Mouse (Mus musculus) fat pad, adult 2 months (tissue): ENCODE measurements around the gene Magt1.
"Not testable (repeated sequence)": the region's sequence is repeated elsewhere in the genome, so short reads cannot be mapped to it uniquely, and the experiment has no call there.

Source experiments
- DNase-seq: peaks from one replicate; pipeline ENCODE4 v3.0.0-alpha.2; 2011; ENCODE audit warnings: low read depth, low spot score; ENCODE audit errors: extremely low read depth

Magt1 gene

DNA sequence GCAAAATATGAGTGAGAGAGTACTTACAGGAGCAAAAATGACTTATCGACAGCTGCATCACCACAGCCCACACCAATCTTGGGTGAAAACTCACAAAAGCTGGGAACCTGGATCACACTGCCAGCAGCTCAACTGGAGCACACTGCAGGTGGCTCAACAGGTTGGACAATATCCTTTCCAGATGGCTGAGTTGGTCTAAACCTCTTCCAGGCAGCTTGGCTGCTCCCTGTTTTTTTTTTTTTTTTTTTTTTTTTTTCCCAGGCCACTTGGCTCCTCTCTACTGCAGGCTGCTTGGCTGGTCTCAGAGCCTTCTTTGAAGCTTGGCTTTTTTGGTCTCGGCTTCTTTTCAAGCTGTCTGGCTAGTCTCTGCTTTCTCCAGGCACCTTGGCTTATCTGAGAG lies 57.7 kb downstream of the Magt1 start:
- DNase-seq: no peak

DNA sequence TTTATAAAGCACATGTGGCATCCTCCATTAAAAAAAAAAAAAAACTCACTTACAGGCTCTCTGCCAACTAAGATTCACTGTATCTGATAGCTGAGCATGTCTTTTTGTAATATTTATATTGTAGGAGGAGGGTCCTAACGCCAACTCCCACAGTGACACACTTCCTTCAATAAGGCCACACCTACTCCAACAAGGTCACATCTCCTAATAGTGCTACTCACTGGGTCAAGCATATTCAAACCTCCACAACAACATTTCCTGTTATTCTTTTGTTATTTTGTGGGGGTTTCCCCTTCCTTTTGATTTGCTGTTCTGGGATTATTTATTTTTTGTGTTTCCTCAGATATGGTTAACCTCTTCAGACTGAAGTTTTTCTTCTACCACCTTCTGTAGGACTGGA lies 65.3 kb downstream of the Magt1 start:
- DNase-seq: no peak

DNA sequence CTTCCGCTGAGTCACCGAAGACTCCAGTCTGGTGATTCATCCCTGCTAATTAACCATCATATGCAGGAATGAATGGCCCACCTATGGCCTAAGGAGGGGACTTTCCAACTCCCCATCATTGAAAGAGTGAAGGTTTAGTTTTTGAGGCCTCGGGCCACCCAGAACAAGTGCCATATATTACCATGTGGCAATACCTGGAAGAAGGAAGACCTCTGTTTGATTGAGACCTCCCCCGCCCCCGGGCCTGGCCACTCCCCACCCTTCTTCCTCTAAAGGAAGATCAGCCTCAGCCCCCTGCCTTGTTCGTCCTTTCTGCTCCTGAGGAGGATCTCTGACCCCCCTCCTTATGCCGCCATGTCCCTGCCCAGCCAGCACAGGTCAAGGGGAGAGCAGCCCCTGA lies 72.5 kb downstream of the Magt1 start:
- no peak for DNase-seq

DNA sequence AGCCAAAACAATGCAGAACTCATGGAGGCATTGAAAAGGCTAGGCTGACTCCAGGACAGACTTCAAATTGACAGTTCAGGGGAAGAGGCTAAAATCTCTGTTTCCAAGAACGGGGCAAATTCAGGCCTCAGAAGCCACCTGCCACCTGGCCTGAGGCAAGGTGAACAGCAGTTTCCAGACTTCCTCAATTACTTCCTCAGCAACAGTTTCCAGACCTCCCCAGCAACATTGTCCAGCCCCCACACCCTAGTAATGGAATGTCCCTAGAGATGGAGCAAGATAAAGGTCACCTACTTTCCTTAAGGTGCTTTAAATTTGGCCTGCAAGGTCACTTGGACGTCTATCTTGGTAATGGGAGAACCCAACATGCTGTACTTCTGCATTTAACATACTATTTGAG lies 74.0 kb downstream of the Magt1 start:
- DNase-seq: no peak

DNA sequence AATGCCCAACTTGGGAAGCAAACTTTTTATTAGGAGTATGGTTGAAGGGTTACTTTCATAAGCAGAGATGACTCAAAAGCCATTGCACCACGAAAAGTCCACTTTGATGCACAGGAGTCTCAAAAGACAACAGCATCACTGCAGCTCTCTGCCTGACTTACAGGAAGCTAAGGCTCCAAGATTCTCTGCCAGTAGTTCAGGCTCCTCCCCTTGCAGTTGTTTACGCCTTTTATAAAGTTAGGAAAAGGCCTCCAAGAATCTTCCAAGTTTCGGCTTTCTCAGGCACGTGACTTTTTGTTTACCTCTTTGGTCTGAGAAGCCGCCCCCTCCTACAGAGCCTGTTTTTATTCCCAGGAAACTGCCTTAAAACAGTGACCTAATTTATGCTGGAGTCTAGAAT lies 77.4 kb downstream of the Magt1 start:
- no peak for DNase-seq

DNA sequence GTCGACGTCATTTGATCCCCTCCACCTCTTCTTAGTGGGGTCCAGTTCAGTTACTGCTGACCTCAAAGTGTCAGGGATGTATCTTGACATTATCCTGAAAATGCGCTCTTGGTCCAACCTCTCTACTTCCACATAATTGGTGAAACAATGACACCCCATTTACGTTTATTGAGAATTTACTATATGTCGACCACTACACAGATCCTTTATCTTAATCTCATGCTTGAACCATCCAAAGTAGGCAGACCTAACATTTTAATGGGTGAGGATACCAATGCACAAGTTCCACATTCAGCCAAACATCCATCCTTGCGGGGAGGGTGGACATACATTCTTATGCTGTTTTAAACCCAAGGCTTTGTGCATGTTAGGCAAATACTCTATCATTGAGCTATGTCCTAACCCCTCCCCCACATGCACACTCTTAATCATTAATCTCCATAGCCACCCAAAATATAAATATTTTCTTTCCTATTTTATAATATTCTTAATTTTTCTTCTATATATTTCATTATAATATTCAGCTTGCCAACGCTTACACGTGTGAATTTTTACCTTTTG lies 82.1 kb downstream of the Magt1 start:
- DNase-seq: no peak

DNA sequence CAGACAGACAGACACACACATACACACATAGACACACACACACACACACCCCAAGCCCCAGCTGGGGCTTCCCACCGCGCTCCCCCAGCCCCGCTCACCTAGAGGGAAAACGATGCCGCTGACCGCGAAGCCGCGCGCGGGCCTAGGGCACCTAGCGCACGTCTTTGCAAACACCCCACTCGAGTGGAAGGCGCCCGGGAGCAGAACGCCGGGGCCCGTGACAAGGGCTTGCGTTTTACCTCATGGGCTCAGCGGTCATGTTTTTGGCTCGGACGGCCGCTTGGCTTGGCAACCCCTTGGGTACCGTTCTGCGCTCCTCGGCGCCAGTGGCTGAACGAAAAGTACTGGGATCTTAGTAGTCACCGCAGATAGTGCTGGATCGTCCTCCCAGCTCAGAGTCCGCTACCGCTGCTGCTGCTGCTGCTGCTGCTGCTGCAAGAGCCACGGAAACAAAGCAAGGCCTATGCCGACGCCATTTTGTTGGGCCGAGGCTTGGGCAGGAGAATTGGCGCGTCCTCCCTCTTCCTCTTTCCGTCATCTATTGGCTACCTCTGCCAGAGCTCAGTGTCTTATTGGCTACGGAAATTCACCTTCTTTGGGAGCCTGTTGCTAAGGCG lies 82.7 kb downstream of the Magt1 start, which contains the start of gene Atrx:
Atrx (minus strand) TSS at position 543 of the 617 bp plus-strand sequence.
- DNase-seq: peak; percentile 23

DNA sequence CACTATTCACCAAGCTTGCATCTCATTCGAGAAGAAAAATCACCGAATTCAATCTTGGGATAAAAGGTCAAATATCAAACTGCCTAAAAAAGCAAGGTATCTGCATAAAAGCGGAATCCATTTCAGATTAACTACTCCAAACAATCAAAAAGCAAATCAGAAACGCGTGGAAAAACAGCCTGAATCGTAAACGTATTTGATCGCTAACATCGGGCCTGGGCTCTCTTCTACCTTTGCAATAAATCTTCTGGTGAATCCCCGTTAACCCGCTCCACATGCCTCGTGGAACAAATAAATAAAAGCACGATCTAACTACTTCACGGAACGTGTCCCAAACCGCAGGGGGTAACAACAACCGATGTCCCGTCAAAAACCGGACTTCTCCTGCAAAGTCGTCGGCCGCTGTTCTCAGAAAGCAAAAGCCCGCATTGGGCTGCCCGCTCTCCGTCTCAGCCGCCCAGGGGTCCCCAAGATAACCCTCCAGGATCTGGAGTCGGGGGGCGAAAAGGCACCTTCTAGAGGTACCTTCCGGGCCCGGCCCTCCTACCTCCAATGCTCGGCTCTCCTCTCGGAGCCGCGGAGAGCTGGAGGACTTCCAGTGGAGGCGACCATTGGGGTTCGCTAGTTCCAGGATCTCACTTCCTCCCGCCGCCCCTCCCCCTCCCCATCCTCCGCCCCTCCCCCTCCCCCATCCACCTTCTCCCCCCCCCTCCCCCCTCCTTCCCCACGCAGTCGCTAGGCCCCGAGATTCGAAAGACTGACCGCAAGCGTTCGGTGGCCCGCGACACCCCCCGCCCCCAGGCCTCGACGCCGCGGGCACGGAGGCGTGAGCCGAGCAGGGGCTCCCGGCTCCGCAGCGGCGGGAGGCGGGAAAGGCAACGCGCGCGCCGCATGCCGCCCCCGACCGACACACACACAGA lies 83.5 kb downstream of the Magt1 start:
- DNase-seq: no peak

DNA sequence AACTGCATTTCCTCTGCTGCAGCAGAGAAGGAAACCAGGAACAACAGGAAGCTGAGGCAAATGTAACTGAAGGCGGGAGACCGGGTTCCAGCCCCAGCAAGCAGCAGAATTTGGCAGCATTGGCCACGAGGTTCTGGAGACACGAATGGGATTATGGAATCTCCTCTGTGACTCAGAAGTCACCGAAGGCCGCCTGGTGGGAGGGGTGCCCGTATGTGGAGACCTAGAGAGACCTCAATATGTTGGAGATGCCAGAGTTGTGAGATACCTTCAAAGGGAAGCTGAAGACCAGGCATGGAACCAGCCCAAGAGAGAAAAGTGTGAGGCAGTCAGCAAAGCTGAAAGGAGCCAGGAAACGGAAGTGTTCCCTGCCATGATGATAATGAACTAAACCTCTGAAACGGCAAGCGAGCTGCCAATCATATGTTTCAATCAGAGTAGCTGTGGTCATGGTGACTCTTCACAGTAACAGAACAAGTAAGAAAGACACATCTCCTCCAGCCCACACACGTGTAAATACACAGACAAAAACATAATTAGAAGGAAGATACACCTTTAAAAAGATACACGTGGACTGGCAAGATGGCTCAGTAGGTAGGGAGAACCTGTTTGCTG lies 85.5 kb downstream of the Magt1 start:
- DNase-seq: no peak

DNA sequence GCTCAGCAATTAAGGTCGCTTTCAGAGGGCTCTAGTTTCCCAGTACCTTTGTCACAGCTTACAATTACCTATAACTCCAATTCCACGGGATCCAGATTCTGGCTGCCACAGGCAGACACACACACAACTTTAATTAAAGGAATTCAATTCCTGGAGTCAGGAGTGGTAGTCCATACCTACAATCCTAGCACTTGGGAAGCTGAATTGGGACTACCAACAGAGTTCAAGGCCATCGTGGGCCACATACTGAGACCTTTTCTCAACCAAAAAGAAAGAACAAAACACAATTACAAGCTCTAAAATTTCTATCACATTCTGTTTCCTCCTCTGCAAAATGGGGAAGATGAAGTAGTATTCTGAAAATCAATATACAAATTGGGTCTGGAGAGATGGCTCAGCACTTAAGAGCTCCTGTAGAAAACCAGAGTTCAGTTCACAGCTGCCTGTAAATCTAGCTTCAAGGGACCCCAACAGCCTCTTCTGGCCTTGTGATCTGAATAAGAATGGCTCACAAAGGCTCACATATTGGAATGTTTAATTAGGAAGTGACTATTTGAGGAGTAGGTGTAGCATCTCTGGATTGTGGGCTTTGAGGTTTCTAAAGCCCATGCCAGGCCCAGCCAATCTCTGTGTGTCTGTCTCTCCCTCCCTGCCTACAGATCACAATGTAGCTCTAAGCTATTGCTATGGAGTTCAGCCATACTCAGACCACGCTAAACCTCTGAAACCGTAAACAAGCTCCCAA lies 87.2 kb downstream of the Magt1 start:
- no peak for DNase-seq

DNA sequence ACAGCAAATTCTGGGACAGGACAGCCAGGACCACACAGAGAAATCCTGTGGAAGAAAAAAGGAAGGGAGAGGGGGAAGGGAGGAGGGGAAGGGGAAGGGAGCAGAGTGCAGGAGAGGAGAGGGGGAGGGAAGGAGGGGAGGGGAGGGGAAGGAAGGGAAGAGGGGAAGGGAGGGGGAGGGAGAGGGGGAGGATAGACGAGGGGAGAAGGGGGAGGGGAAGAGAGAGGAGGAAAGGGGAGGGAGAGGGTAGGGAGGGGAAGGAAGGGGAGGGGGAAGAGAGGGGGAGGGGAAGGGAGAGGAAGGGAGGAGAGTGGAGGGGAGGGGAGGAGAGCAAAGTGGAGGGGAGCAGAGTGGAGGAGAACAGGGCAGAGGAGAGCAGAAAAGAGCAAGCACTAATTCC lies 87.8 kb downstream of the Magt1 start:
- DNase-seq: no peak

DNA sequence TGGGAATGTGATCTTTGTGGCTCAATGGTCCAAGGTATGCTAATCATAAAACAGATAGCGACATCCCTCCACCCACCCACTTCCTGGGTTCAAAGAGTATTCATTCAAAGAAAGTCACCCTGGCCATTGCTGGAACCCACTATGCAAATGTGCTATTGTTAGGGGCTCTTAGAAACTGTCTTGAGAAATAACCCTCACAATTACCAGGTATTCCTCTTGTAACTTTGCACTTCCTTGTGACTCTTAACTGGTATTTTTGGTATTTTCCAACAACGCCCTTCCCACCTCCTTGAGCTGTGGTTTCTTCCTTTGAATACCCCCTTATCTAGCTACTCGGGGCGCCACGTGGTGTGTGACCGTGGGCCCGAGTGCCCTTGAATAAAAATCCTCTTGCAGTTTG lies 88.7 kb downstream of the Magt1 start:
- DNase-seq: not testable (repeated sequence)

DNA sequence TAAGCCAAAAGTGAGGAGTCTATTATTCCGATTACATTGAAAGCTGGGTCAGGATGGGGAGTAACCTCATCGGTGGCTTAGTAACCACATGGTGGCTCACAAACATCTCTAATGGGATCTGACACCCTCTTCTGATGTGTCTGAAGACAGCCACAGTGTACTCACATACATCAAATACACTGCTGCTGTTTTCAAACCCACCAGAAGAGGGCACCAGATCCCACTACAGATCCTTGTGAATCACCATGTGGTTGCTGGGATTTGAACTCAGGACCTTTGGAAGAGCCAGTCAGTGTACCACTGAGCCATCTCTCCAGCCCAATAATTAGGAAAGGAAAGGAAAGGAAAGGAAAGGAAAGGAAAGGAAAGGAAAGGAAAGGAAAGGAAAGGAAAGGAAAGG lies 90.3 kb downstream of the Magt1 start:
- no peak for DNase-seq
